Mouse (Mus musculus) G1E (cell line): ENCODE measurements around the gene Pdcd2l.

Experiments used
- CTCF ChIP-seq: IDR thresholded peaks from 2 replicates; pipeline ENCODE4 v1.5.1; 2012; ENCODE audit warnings: low read depth, low read length, inconsistent platforms, mixed read lengths
- GATA1 ChIP-seq: IDR thresholded peaks from 2 replicates; pipeline ENCODE4 v1.6.1; 2012; ENCODE audit warnings: borderline replicate concordance, low read length, inconsistent platforms, mixed read lengths
- GATA2 ChIP-seq: IDR thresholded peaks from 2 replicates; pipeline ENCODE4 v1.6.1; 2012; ENCODE audit warnings: low read depth, low read length, inconsistent platforms, borderline replicate concordance
- POLR2AphosphoS5 ChIP-seq: IDR thresholded peaks from 2 replicates; pipeline ENCODE4 v1.6.1; 2012; ENCODE audit warnings: low read depth, low read length, inconsistent platforms; ENCODE audit not compliant: insufficient replicate concordance

GRCm38 (mm10) chr7:34200829-34201228, 4.4 kb upstream of the Pdcd2l start:
- TF ChIP-seq GATA1 (no peak), CTCF (no peak), POLR2AphosphoS5 (no peak), GATA2 (no peak)
